Mouse (Mus musculus) 3134 (cell line): ENCODE data around the gene Dcpp2.
"Not testable (repeated sequence)": the region's sequence is repeated elsewhere in the genome, so short reads cannot be mapped to it uniquely, and the experiment has no call there.

Source experiments
- DNase-seq: peaks from one replicate; pipeline ENCODE4 v3.0.0-alpha.2; 2011; ENCODE audit warnings: low spot score; ENCODE audit not compliant: insufficient read length; ENCODE audit errors: extremely low read depth

The Dcpp2 gene

DNA sequence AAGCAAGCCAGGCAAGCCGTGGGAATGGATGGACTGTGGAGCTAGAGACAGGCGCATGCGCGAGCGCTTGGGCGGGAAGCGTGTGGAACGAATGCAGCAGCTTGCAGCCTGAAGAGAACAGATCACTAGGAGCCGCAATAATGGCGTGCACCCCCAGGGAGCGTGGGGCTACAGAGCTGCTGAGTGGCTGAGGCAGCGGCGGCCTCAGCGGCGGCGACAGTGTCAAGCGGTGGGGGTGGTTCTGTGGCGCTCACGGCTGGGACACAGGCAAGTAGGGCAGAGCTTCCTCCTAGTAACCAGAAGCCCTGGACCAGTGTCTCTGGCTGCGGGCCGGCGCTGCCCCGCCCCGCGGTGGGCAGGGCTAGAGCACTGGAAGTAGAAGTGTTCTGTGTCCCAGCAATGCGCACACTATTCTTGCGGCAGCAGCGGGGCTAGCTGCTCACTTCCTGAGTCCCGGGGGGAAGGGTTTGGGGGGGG, 43.9 kb downstream of the Dcpp2 start:
- DNase-seq = peak; percentile 100

DNA sequence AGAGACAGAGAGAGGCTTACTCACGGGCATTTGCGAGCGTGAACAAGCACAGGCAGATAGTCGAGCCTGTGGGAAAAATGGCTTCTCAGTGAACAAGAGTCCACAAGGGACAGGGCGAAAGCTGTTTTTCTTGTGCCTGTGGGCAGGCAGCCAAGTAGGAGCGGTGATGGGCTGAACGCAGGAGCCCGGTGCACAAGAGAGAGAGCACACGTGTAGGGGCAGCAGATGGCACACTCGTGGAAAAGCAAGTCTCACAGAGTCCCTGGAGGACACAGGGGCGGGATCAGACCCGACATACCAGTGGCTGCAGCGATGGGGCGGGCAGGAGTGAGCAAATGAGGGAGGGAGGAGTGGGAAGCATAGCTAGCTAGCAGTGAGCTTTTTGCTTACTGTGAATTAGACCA, 44.4 kb downstream of the Dcpp2 start:
- peak; percentile 79 for DNase-seq

- no peak for DNase-seq
Measured at GRCm38 (mm10) chr17:23931157-23931556, 50.5 kb downstream of the Dcpp2 start.

GRCm38 (mm10) chr17:23941372-23941771, 60.7 kb downstream of the Dcpp2 start, which contains the start of gene Sbp:
TSS of gene Sbp (plus strand) at chr17:23941672.
- DNase-seq = no peak

DNA sequence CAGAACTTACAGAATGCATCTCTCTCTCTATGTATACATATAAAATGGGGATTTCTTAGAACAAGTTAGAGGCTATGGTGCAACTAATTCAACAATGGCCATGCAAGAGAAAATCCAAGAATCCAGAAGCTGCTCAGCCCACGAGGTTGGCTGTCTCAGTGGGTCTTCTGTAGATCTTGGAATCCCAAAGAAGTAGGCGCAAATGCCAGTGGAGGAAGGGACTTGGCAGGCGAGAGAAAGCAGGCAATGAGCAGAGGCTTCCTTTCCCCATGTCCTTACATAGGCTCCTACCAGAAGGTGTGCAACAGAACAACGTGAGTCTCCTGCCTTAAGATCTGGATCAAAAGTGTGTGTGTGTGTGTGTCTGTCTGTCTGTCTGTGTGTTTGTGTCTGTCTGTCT, 66.8 kb downstream of the Dcpp2 start:
- not testable (repeated sequence) for DNase-seq

DNA sequence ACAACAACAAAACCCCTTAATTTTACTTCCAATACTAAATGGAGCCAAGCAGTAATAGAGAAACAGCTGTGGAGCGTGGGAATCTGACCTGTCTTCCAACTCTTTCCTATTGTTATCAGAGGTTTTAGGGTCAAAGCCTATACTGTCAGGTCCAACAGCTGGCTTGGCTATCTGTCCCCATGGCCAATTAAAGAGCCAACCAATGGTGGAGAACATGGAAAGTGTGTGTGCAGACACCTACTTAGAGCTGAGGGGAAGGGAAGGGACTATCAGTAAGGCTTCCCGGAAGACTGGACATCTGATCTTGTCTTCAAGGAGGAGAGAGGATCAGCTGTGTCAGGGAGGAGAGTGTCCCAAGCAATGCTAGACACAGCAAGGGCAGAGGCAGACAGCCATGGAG, 68.4 kb downstream of the Dcpp2 start:
- no peak for DNase-seq
